20 mouse cellular contexts compared by ENCODE assay signal in the genomic region with DNA sequence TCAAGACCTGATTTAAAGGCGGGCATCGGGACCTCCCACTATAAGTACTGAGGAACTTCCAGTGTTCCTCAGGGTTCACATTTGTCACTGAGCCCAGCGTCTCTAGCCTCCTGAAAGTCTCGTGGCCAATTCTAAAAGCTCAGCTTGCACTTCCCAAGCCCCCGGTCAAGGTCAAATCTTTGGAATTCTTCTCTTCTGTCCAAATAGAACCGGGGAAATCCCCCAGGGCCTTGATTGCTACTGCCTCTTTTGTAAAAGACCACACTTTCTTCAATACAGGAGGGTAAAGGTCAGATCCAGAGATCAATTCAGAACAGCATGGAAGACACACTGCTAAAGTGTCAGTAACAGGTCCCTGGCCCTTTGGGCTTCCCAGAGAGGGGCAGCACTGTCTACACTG. TPM values are rescaled to one million over a fixed set of nuclear protein-coding genes. Genes with fewer than 3 reads are reported as not detected.
DNase-seq lines count a peak whose midpoint lies in the region; ATAC-seq and TF ChIP-seq lines count a peak whose summit lies in the region.
"Had no signal": no experiment of that assay in that cellular context is flagged by ENCODE, and none has a peak within 500 bp of the region (broad histone marks: within the 10 kb centered on the region; RNA-seq: fewer than 3 reads in every experiment).

No protein-coding gene starts in this region.

- no peak for ATAC-seq in kidney, postnatal 0 days (replicated peaks; ENCODE audit: low FRiP score, low read depth)
- no peak for ATAC-seq in kidney, embryonic 15.5 days (replicated peaks; ENCODE audit: low FRiP score)
- no peak for ATAC-seq in monocyte, adult 5-6 weeks (replicated peaks; ENCODE audit: insufficient number of reproducible peaks, low FRiP score, low TSS enrichment, poor library complexity, severe bottlenecking)
- ATAC-seq: activated CD4-positive, CD25-positive, alpha-beta regulatory T cell, adult 4 months; forebrain, embryonic 13.5 days; hindbrain, embryonic 16.5 days; inflammation-experienced regulatory T-cells, adult 6 months; intestine, postnatal 0 days had no signal

- no peak overlapping the region for H3K27ac ChIP-seq in kidney, postnatal 0 days
- H3K27ac ChIP-seq in kidney, embryonic 15.5 days: no peak overlapping the region
- H3K27ac ChIP-seq: embryonic facial prominence, embryonic 10.5 days; forebrain, embryonic 13.5 days; gastrocnemius, adult 2 months had no signal

- peak; percentile 12 for DNase-seq in cerebellum, adult 11-12 months
- DNase-seq in cerebellum, postnatal 36 days: no peak
- DNase-seq in kidney, postnatal 0 days (ENCODE audit: low spot score): peak; percentile 37
- DNase-seq in Muller cell, postnatal 12 days (ENCODE audit: inconsistent ontology term): peak; percentile 64
- DNase-seq: adrenal gland, adult 8-10 months; cerebellum, adult 18-20 months; cerebellum, adult 9-11 months; gastrocnemius, adult 2 months; gastrocnemius, postnatal 25 days; heart, postnatal 4 days had no signal

- H3K9ac ChIP-seq in kidney, postnatal 0 days (ENCODE audit: low read depth, low read length): no peak overlapping the region
- no peak overlapping the region for H3K9ac ChIP-seq in kidney, embryonic 15.5 days
- H3K9ac ChIP-seq: forebrain, embryonic 13.5 days; hindbrain, embryonic 12.5 days had no signal

- H3K4me3 ChIP-seq in kidney, postnatal 0 days (replicated peaks; ENCODE audit: low read depth, low read length): no peak overlapping the region
- no peak overlapping the region for H3K4me3 ChIP-seq in kidney, embryonic 15.5 days (replicated peaks)
- H3K4me3 ChIP-seq: embryonic facial prominence, embryonic 10.5 days; forebrain, embryonic 13.5 days; gastrocnemius, adult 2 months; hindbrain, embryonic 12.5 days had no signal

- H3K36me3 ChIP-seq in kidney, postnatal 0 days (ENCODE audit: insufficient read depth, low read length): no peaks in the 10 kb centered on the region
- H3K36me3 ChIP-seq in kidney, embryonic 15.5 days: no peaks in the 10 kb centered on the region
- H3K36me3 ChIP-seq: embryonic facial prominence, embryonic 10.5 days had no signal

- no peaks in the 10 kb centered on the region for H3K9me3 ChIP-seq in kidney, postnatal 0 days (replicated peaks; ENCODE audit: low read length)
- H3K9me3 ChIP-seq in kidney, embryonic 15.5 days (replicated peaks): no peaks in the 10 kb centered on the region
- H3K9me3 ChIP-seq: embryonic facial prominence, embryonic 10.5 days; forebrain, embryonic 13.5 days; hindbrain, embryonic 12.5 days had no signal

- no peaks in the 10 kb centered on the region for H3K4me1 ChIP-seq in kidney, postnatal 0 days (replicated peaks; ENCODE audit: insufficient read depth, low read length)
- H3K4me1 ChIP-seq in kidney, embryonic 15.5 days: no peaks in the 10 kb centered on the region

- TF ChIP-seq CTCF in kidney, postnatal 0 days (IDR thresholded peaks at IDR 0.05; ENCODE audit: low read depth): no peak

- WGBS in kidney, postnatal 0 days: 49% methylated on average over 6 of the region's 6 CpGs
- WGBS in kidney, embryonic 15.5 days: 40% methylated on average over 6 of the region's 6 CpGs

- no peaks in the 10 kb centered on the region for H3K27me3 ChIP-seq in kidney, postnatal 0 days (ENCODE audit: insufficient read depth, low read length)
- H3K27me3 ChIP-seq in kidney, embryonic 15.5 days: no peaks in the 10 kb centered on the region
- H3K27me3 ChIP-seq: forebrain, embryonic 13.5 days; hindbrain, embryonic 12.5 days had no signal

- no peak overlapping the region for H3K4me2 ChIP-seq in kidney, postnatal 0 days (ENCODE audit: low read length)
- no peak overlapping the region for H3K4me2 ChIP-seq in kidney, embryonic 15.5 days
- H3K4me2 ChIP-seq: forebrain, embryonic 13.5 days; hindbrain, embryonic 12.5 days had no signal

RNA-seq across cellular contexts. Expression of a gene that starts 52.7 kb away (rescaled TPM):
- polyA plus RNA-seq in kidney, postnatal 0 days (2015; fragmentation: Nextera tagmentation; extraction: Ambion mirVana): 0.13 TPM in 2 replicates
- 0.30 and 0.82 TPM in 2 replicates for polyA plus RNA-seq in kidney, embryonic 15.5 days (2015; fragmentation: Nextera tagmentation; extraction: Ambion mirVana)
- total RNA-seq in monocyte, adult 5-6 weeks (2017): not detected in 3 replicates
- total RNA-seq: granulocyte monocyte progenitor cell, adult 5-6 weeks had no signal
- polyA plus RNA-seq: activated CD4-positive, CD25-positive, alpha-beta regulatory T cell, adult 4 months; inflammation-experienced regulatory T-cells, adult 6 months had no signal

Comparison
In these comparisons a context has a peak if more than half of its experiments do, and no peak if none do; other contexts are left out.
1. DNase-seq: peak in cerebellum, adult 11-12 months (single experiment), kidney, postnatal 0 days (single experiment) and Muller cell, postnatal 12 days (single experiment); none in cerebellum, postnatal 36 days (0 of 2).